Mouse (Mus musculus): ENCODE measurements around the gene Ppfia4. TPM values are rescaled to one million over a fixed set of nuclear protein-coding genes. Genes with fewer than 3 reads are reported as not detected.

The Ppfia4 gene
- polyA plus RNA-seq, 1 experiment from 2014 or later, result 10.5 TPM

DNA sequence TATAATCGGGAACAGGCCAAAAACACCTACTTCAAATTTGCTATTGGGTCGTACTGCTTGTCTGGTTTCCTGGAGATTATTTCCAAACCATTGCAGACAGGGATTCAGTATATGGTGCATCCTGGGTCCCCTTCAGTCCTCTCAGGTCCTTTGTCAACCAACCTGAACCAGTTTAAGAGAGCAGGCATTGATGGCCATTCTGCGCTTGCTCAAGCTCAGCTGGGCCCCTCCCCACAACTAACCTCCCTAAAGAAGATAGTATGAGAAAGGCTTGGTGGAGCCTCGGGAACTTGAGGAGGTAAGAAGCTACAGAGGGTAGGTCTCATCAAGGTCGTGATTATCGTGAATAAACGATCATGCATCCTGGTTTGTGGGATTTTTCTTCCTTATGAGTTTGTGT lies 39.5 kb downstream of the Ppfia4 start:
- H3K4me3 ChIP-seq (ENCODE audit: control insufficient read depth in 1 of 2, insufficient read depth in 1 of 2, low read depth in 1 of 2, low read length in 2 of 2), result no peak overlapping the region
- 0 out of 2 replicates have a peak, but pooled peaks cover 3% of the 10 kb centered on the region for H3K9me3 ChIP-seq (ENCODE audit: control insufficient read depth, low read length)
- H3K9ac ChIP-seq (ENCODE audit: low read length), result no peak overlapping the region
- peaks cover 1% of the 10 kb centered on the region for H3K36me3 ChIP-seq (ENCODE audit: control insufficient read depth, insufficient read depth, low read length)
- 0 out of 2 replicates have a peak, but pooled peaks cover 3% of the 10 kb centered on the region for H3K27me3 ChIP-seq (ENCODE audit: control insufficient read depth, insufficient read depth, low read length)
- H3K27ac ChIP-seq (replicated peaks in 1 of 2; ENCODE audit: control insufficient read depth in 1 of 2, insufficient read depth in 1 of 2, low read depth in 2 of 2, low read length in 2 of 2), result no peak overlapping the region
- peaks cover 13 to 14% of the 10 kb centered on the region in 2 experiments for H3K4me1 ChIP-seq (ENCODE audit: control insufficient read depth in 2 of 2, insufficient read depth in 2 of 2, low read length in 2 of 2)
- no peak for ATAC-seq (ENCODE audit: insufficient number of reproducible peaks, insufficient read depth, low FRiP score, low read depth)
- WGBS, result 80% methylated on average over 7 of the region's 7 CpGs
- H3K4me2 ChIP-seq (ENCODE audit: low read length), result no peak overlapping the region

DNA sequence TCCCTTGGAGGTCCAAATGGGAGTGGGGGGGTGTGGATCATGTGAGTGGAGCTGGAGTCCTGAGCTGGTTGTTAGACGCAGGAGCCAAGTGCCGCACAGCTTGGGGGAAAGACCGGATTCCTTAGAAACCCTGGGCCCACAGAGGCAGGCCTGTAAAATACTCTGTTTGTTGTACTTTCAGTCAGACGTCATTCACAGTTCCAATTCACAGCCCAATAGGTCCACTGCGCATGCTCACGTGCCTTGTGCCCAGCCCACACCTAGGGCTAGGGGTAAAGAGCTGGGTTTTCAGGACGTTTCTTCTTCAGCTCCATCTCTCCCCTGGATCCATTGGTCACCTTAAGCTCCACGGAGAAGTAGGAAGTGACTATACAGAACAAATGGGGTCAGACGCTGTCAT lies 40.1 kb downstream of the Ppfia4 start:
- no peak overlapping the region for H3K4me2 ChIP-seq (ENCODE audit: low read length)

DNA sequence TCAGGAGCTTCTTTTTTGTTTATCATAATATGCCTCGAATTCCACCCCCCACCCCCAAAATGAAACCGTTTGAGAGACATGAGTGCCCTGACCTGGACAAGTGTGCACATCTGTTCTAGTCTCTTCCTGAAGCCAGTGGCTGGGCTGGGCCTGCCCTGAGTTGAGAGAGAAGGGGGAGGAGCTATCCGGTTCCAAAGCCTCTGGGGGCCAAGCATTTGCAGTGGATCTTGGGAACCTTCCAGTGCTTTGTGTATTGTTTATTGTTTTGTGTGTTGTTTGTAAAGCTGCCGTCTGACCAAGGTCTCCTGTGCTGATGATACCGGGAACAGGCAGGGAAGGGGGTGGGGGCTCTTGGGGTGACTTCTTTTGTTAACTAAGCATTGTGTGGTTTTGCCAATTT lies 40.7 kb downstream of the Ppfia4 start:
- Histone ChIP-seq H3K9ac (ENCODE audit: low read length) (no peak overlapping the region), H3K9me3 (ENCODE audit: control insufficient read depth, low read length) (0 out of 2 replicates have a peak, but pooled peaks cover 3% of the 10 kb centered on the region), H3K27ac (replicated peaks in 1 of 2; ENCODE audit: control insufficient read depth in 1 of 2, insufficient read depth in 1 of 2, low read depth in 2 of 2, low read length in 2 of 2) (no peak overlapping the region), H3K4me3 (ENCODE audit: control insufficient read depth in 1 of 2, insufficient read depth in 1 of 2, low read depth in 1 of 2, low read length in 2 of 2) (no peak overlapping the region), H3K27me3 (ENCODE audit: control insufficient read depth, insufficient read depth, low read length) (no peaks in the 10 kb centered on the region), H3K4me2 (ENCODE audit: low read length) (no peak overlapping the region), H3K36me3 (ENCODE audit: control insufficient read depth, insufficient read depth, low read length) (no peaks in the 10 kb centered on the region), H3K4me1 (ENCODE audit: control insufficient read depth in 2 of 2, insufficient read depth in 2 of 2, low read length in 2 of 2) (peaks cover 14 to 15% of the 10 kb centered on the region in 2 experiments)
- 33% methylated on average over 5 of the region's 5 CpGs for WGBS
- ATAC-seq (ENCODE audit: insufficient number of reproducible peaks, insufficient read depth, low FRiP score, low read depth), result no peak

More for the DNA sequence above, 40.1 kb downstream of the Ppfia4 start:
- Histone ChIP-seq H3K9ac (ENCODE audit: low read length) (no peak overlapping the region), H3K36me3 (ENCODE audit: control insufficient read depth, insufficient read depth, low read length) (no peaks in the 10 kb centered on the region), H3K27me3 (ENCODE audit: control insufficient read depth, insufficient read depth, low read length) (no peaks in the 10 kb centered on the region), H3K27ac (replicated peaks in 1 of 2; ENCODE audit: control insufficient read depth in 1 of 2, insufficient read depth in 1 of 2, low read depth in 2 of 2, low read length in 2 of 2) (no peak overlapping the region), H3K4me1 (ENCODE audit: control insufficient read depth in 2 of 2, insufficient read depth in 2 of 2, low read length in 2 of 2) (peaks cover 14 to 15% of the 10 kb centered on the region in 2 experiments), H3K4me3 (ENCODE audit: control insufficient read depth in 1 of 2, insufficient read depth in 1 of 2, low read depth in 1 of 2, low read length in 2 of 2) (no peak overlapping the region), H3K9me3 (ENCODE audit: control insufficient read depth, low read length) (0 out of 2 replicates have a peak, but pooled peaks cover 3% of the 10 kb centered on the region)
- WGBS, result 52% methylated on average over 9 of the region's 9 CpGs
- no peak for ATAC-seq (ENCODE audit: insufficient number of reproducible peaks, insufficient read depth, low FRiP score, low read depth)

DNA sequence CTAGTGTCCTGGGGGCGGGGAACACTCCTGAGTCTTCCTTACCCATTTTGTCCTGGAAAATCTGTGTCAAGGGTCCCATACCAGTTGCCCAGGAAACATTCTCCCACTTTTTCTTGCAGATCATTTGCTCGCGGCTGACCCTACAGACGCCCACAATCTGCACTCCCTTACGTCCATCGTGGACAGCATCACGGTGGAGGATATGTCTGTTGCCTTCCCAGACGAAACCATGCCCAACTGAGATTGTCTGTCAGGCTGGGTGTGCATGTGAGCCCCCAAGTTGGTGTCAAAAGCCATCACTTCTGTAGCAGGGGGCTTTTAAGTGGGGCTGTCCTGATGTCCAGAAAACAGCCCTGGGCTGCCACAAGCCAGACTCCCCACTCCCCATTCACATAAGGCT lies 41.2 kb downstream of the Ppfia4 start:
- H3K36me3 ChIP-seq (ENCODE audit: control insufficient read depth, insufficient read depth, low read length), result no peaks in the 10 kb centered on the region
- H3K4me3 ChIP-seq (ENCODE audit: control insufficient read depth in 1 of 2, insufficient read depth in 1 of 2, low read depth in 1 of 2, low read length in 2 of 2), result no peak overlapping the region
- ATAC-seq (ENCODE audit: insufficient number of reproducible peaks, insufficient read depth, low FRiP score, low read depth), result no peak
- no peak overlapping the region for H3K4me2 ChIP-seq (ENCODE audit: low read length)
- 76% methylated on average over 8 of the region's 8 CpGs for WGBS
- no peak overlapping the region for H3K27ac ChIP-seq (replicated peaks in 1 of 2; ENCODE audit: control insufficient read depth in 1 of 2, insufficient read depth in 1 of 2, low read depth in 2 of 2, low read length in 2 of 2)
- no peak overlapping the region for H3K9ac ChIP-seq (ENCODE audit: low read length)
- H3K4me1 ChIP-seq (ENCODE audit: control insufficient read depth in 2 of 2, insufficient read depth in 2 of 2, low read length in 2 of 2), result peaks cover 14 to 15% of the 10 kb centered on the region in 2 experiments
- H3K27me3 ChIP-seq (ENCODE audit: control insufficient read depth, insufficient read depth, low read length), result no peaks in the 10 kb centered on the region
- 0 out of 2 replicates have a peak, but pooled peaks cover 3% of the 10 kb centered on the region for H3K9me3 ChIP-seq (ENCODE audit: control insufficient read depth, low read length)

DNA sequence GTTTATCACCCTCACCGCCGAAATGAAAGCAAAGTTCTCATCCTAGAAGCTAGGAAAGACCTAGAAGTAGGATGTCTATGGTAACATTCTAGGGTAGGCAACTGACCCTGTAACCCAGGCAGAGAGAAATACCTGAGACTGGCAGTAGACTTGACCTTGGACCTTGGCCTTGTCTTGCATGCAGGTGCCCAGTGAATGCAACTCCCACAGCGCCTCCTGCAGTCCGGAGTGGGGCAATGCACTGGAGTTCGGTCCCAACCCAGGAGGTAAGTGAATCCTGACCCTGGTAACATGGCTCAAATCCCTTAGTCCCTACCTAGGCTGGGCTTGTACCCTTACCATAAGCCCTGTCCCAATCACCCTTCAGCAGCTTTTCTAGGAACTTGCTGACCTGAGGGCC lies 41.8 kb downstream of the Ppfia4 start:
- Histone ChIP-seq H3K4me1 (ENCODE audit: control insufficient read depth in 2 of 2, insufficient read depth in 2 of 2, low read length in 2 of 2) (peaks cover 14 to 15% of the 10 kb centered on the region in 2 experiments), H3K36me3 (ENCODE audit: control insufficient read depth, insufficient read depth, low read length) (no peaks in the 10 kb centered on the region), H3K9me3 (ENCODE audit: control insufficient read depth, low read length) (0 out of 2 replicates have a peak, but pooled peaks cover 3% of the 10 kb centered on the region), H3K4me2 (ENCODE audit: low read length) (no peak overlapping the region), H3K4me3 (ENCODE audit: control insufficient read depth in 1 of 2, insufficient read depth in 1 of 2, low read depth in 1 of 2, low read length in 2 of 2) (no peak overlapping the region), H3K27ac (replicated peaks in 1 of 2; ENCODE audit: control insufficient read depth in 1 of 2, insufficient read depth in 1 of 2, low read depth in 2 of 2, low read length in 2 of 2) (no peak overlapping the region), H3K27me3 (ENCODE audit: control insufficient read depth, insufficient read depth, low read length) (no peaks in the 10 kb centered on the region), H3K9ac (ENCODE audit: low read length) (no peak overlapping the region)
- WGBS, result 66% methylated on average over 5 of the region's 5 CpGs
- ATAC-seq (ENCODE audit: insufficient number of reproducible peaks, insufficient read depth, low FRiP score, low read depth), result no peak

DNA sequence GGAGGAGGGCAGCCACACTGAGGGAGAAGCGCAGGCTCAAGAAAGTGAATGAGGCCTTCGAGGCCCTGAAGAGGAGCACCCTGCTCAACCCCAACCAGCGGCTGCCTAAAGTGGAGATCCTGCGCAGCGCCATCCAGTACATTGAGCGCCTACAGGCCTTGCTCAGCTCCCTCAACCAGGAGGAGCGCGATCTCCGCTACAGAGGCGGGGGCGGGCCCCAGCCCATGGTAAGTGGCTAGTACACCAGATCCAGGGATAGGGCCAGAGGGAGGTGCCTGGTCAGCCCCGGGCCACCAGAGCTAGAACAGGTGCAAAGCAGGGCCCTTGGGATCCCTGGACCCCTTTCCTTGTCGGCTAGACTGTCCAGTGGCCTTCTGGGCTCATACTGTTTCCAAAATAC lies 42.4 kb downstream of the Ppfia4 start:
- H3K4me1 ChIP-seq (ENCODE audit: control insufficient read depth in 2 of 2, insufficient read depth in 2 of 2, low read length in 2 of 2), result peaks cover 14 to 15% of the 10 kb centered on the region in 2 experiments
- H3K4me2 ChIP-seq (ENCODE audit: low read length), result no peak overlapping the region
- no peak overlapping the region; the same call in 1 of the 2 replicates for H3K9ac ChIP-seq (ENCODE audit: low read length)
- H3K4me3 ChIP-seq (ENCODE audit: control insufficient read depth in 1 of 2, insufficient read depth in 1 of 2, low read depth in 1 of 2, low read length in 2 of 2), result no peak overlapping the region
- H3K9me3 ChIP-seq (ENCODE audit: control insufficient read depth, low read length), result no peaks in the 10 kb centered on the region
- no peaks in the 10 kb centered on the region for H3K36me3 ChIP-seq (ENCODE audit: control insufficient read depth, insufficient read depth, low read length)
- WGBS, result 86% methylated on average over 13 of the region's 13 CpGs
- H3K27me3 ChIP-seq (ENCODE audit: control insufficient read depth, insufficient read depth, low read length), result no peaks in the 10 kb centered on the region
- H3K27ac ChIP-seq (replicated peaks in 1 of 2; ENCODE audit: control insufficient read depth in 1 of 2, insufficient read depth in 1 of 2, low read depth in 2 of 2, low read length in 2 of 2), result no peak overlapping the region
- no peak for ATAC-seq (ENCODE audit: insufficient number of reproducible peaks, insufficient read depth, low FRiP score, low read depth)

DNA sequence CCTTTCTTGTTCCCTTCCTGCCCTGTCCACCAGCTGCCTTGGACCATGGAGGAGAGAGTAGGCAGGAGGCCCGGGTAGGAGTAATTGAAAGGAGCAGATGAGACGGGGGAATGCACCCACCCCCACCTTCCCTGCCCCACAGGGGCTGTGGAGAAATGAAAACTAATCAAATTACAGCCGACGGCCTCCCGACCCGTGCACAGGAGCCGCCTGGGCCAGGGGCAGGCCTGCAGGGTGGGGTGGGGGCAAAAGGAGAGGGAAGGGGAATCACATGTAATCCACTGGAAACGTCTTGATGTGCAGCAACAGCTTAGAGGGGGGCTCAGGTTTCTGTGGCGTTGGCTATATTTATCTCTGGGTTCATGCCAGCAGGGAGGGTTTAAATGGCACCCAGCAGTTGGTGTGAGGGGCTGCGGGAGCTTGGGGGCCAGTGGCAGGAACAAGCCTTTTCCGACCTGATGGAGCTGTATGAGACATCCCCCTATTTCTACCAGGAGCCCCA lies 43.1 kb downstream of the Ppfia4 start, which contains the start of gene Myog:
TSS of gene Myog (plus strand) at position 392 of the 502 bp plus-strand sequence.
- ATAC-seq (ENCODE audit: insufficient number of reproducible peaks, insufficient read depth, low FRiP score, low read depth), result no peak
- peaks cover 14 to 15% of the 10 kb centered on the region in 2 experiments for H3K4me1 ChIP-seq (ENCODE audit: control insufficient read depth in 2 of 2, insufficient read depth in 2 of 2, low read length in 2 of 2)
- no peak within 1 kb of the TSS for H3K27ac ChIP-seq (replicated peaks in 1 of 2; ENCODE audit: control insufficient read depth in 1 of 2, insufficient read depth in 1 of 2, low read depth in 2 of 2, low read length in 2 of 2)
- H3K27me3 ChIP-seq (ENCODE audit: control insufficient read depth, insufficient read depth, low read length), result no peaks in the 10 kb centered on the region
- WGBS, result 34% methylated on average over 11 of the region's 11 CpGs
- no peak within 1 kb of the TSS for H3K4me3 ChIP-seq (ENCODE audit: control insufficient read depth in 1 of 2, insufficient read depth in 1 of 2, low read depth in 1 of 2, low read length in 2 of 2)
- H3K9me3 ChIP-seq (ENCODE audit: control insufficient read depth, low read length), result no peaks in the 10 kb centered on the region
- peak within 1 kb of the TSS; percentile 37; the same call in 1 of the 2 replicates for H3K4me2 ChIP-seq (ENCODE audit: low read length)
- no peaks in the 10 kb centered on the region for H3K36me3 ChIP-seq (ENCODE audit: control insufficient read depth, insufficient read depth, low read length)
- H3K9ac ChIP-seq (ENCODE audit: low read length), result peak within 1 kb of the TSS; percentile 54

DNA sequence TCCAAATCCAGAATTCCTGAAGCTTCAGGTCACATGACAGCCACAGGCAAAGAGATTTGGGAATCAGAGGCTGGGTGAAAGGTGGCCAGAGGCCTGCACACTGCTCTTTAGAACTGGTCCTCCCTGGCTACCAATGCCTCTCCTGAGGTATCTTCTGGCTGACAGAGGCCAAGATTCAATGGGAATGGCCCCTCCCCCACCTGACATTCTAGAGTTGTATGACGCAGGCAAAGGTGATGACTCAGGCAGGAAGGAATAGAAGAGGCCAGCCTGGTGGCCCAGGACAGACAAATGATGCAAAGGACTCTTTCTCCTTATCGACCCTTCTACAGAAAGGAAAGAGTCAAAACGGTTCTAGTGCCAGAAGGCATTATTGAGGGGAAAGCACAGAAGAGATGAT lies 44.5 kb downstream of the Ppfia4 start:
- Histone ChIP-seq H3K27ac (replicated peaks in 1 of 2; ENCODE audit: control insufficient read depth in 1 of 2, insufficient read depth in 1 of 2, low read depth in 2 of 2, low read length in 2 of 2) (no peak overlapping the region), H3K4me3 (ENCODE audit: control insufficient read depth in 1 of 2, insufficient read depth in 1 of 2, low read depth in 1 of 2, low read length in 2 of 2) (no peak overlapping the region), H3K36me3 (ENCODE audit: control insufficient read depth, insufficient read depth, low read length) (no peaks in the 10 kb centered on the region), H3K9me3 (ENCODE audit: control insufficient read depth, low read length) (no peaks in the 10 kb centered on the region), H3K9ac (ENCODE audit: low read length) (no peak overlapping the region), H3K4me1 (ENCODE audit: control insufficient read depth in 2 of 2, insufficient read depth in 2 of 2, low read length in 2 of 2) (peaks cover 15 to 17% of the 10 kb centered on the region in 2 experiments), H3K27me3 (ENCODE audit: control insufficient read depth, insufficient read depth, low read length) (no peaks in the 10 kb centered on the region), H3K4me2 (ENCODE audit: low read length) (no peak overlapping the region)
- no peak for ATAC-seq (ENCODE audit: insufficient number of reproducible peaks, insufficient read depth, low FRiP score, low read depth)
- WGBS, result 41% methylated on average over 3 of the region's 3 CpGs

Measured in heart, embryonic 14.5 days (tissue).